Mouse (Mus musculus): Measurements from ENCODE around the gene Rpa2. TPM values are rescaled to one million over a fixed set of nuclear protein-coding genes. Genes with fewer than 3 reads are reported as not detected.

The Rpa2 gene
- 15.5 and 18.0 TPM in 2 replicates for polyA plus RNA-seq (2012; rRNA removed)

- Histone ChIP-seq H3K4me3 (ENCODE audit: control insufficient read depth, low read depth, low read length) (peak within 1 kb of the TSS; percentile 100), H3K27me3 (ENCODE audit: control insufficient read depth, insufficient read depth, low read length) (no peaks in the 10 kb centered on the region), H3K36me3 (ENCODE audit: control insufficient read depth, insufficient read depth, low read length) (peaks cover 4% of the 10 kb centered on the region), H3K27ac (ENCODE audit: control insufficient read depth, insufficient read depth, low read depth, low read length) (peak within 1 kb of the TSS; percentile 92), H3K4me1 (ENCODE audit: control insufficient read depth, insufficient read depth, low read length) (peaks cover 2% of the 10 kb centered on the region)
- TF ChIP-seq CTCF (IDR thresholded peaks at IDR 0.05; ENCODE audit: control insufficient read depth, insufficient read depth, insufficient replicate concordance, low read depth, low read length) (no peak), POLR2A (IDR thresholded peaks at IDR 0.05; ENCODE audit: control insufficient read depth, low read depth, low read length) (peak; percentile 47; the same call in 1 of the 2 replicates)
These were observed at the start of gene Rpa2 for GRCm38 (mm10) chr4:132767914-132768876. Gene Rpa2 (plus strand): TSS chr4:132768332.

- Histone ChIP-seq H3K36me3 (ENCODE audit: control insufficient read depth, insufficient read depth, low read length) (no peaks in the 10 kb centered on the region; the same call in 1 of the 2 replicates), H3K4me3 (ENCODE audit: control insufficient read depth, low read depth, low read length) (no peak overlapping the region), H3K4me1 (ENCODE audit: control insufficient read depth, insufficient read depth, low read length) (peaks cover 19% of the 10 kb centered on the region), H3K27me3 (ENCODE audit: control insufficient read depth, insufficient read depth, low read length) (no peaks in the 10 kb centered on the region), H3K27ac (ENCODE audit: control insufficient read depth, insufficient read depth, low read depth, low read length) (no peak overlapping the region)
- TF ChIP-seq POLR2A (IDR thresholded peaks at IDR 0.05; ENCODE audit: control insufficient read depth, low read depth, low read length) (no peak), CTCF (IDR thresholded peaks at IDR 0.05; ENCODE audit: control insufficient read depth, insufficient read depth, insufficient replicate concordance, low read depth, low read length) (no peak)
These were observed 39.9 kb upstream of the Rpa2 start for GRCm38 (mm10) chr4:132728233-132728632.

- Histone ChIP-seq H3K36me3 (ENCODE audit: control insufficient read depth, insufficient read depth, low read length) (no peaks in the 10 kb centered on the region; the same call in 1 of the 2 replicates), H3K27me3 (ENCODE audit: control insufficient read depth, insufficient read depth, low read length) (no peaks in the 10 kb centered on the region), H3K4me3 (ENCODE audit: control insufficient read depth, low read depth, low read length) (peak overlapping the region; percentile 96), H3K27ac (ENCODE audit: control insufficient read depth, insufficient read depth, low read depth, low read length) (peak overlapping the region; percentile 81), H3K4me1 (ENCODE audit: control insufficient read depth, insufficient read depth, low read length) (peaks cover 29% of the 10 kb centered on the region)
- TF ChIP-seq POLR2A (IDR thresholded peaks at IDR 0.05; ENCODE audit: control insufficient read depth, low read depth, low read length) (no peak), CTCF (IDR thresholded peaks at IDR 0.05; ENCODE audit: control insufficient read depth, insufficient read depth, insufficient replicate concordance, low read depth, low read length) (no peak)
These were observed 36.5 kb upstream of the Rpa2 start for GRCm38 (mm10) chr4:132731616-132732015.

GRCm38 (mm10) chr4:132732148-132732684 lies 35.9 kb upstream of the Rpa2 start, which contains the start of gene Xkr8:
Gene Xkr8 (minus strand): TSS chr4:132732546.
- H3K27me3 ChIP-seq (ENCODE audit: control insufficient read depth, insufficient read depth, low read length): no peaks in the 10 kb centered on the region
- H3K4me1 ChIP-seq (ENCODE audit: control insufficient read depth, insufficient read depth, low read length): peaks cover 29% of the 10 kb centered on the region
- H3K27ac ChIP-seq (ENCODE audit: control insufficient read depth, insufficient read depth, low read depth, low read length): peak within 1 kb of the TSS; percentile 81
- H3K4me3 ChIP-seq (ENCODE audit: control insufficient read depth, low read depth, low read length): peak within 1 kb of the TSS; percentile 96
- no peaks in the 10 kb centered on the region; the same call in 1 of the 2 replicates for H3K36me3 ChIP-seq (ENCODE audit: control insufficient read depth, insufficient read depth, low read length)
- TF ChIP-seq CTCF (IDR thresholded peaks at IDR 0.05; ENCODE audit: control insufficient read depth, insufficient read depth, insufficient replicate concordance, low read depth, low read length) (peak; percentile 34; the same call in 1 of the 2 replicates), POLR2A (IDR thresholded peaks at IDR 0.05; ENCODE audit: control insufficient read depth, low read depth, low read length) (peak; percentile 84)

GRCm38 (mm10) chr4:132733071-132733770 lies 34.9 kb upstream of the Rpa2 start:
- Histone ChIP-seq H3K36me3 (ENCODE audit: control insufficient read depth, insufficient read depth, low read length) (no peaks in the 10 kb centered on the region), H3K4me3 (ENCODE audit: control insufficient read depth, low read depth, low read length) (peak overlapping the region; percentile 68), H3K27me3 (ENCODE audit: control insufficient read depth, insufficient read depth, low read length) (no peaks in the 10 kb centered on the region), H3K27ac (ENCODE audit: control insufficient read depth, insufficient read depth, low read depth, low read length) (no peak overlapping the region; the same call in 1 of the 2 replicates), H3K4me1 (ENCODE audit: control insufficient read depth, insufficient read depth, low read length) (peaks cover 29% of the 10 kb centered on the region)
- TF ChIP-seq POLR2A (IDR thresholded peaks at IDR 0.05; ENCODE audit: control insufficient read depth, low read depth, low read length) (no peak), CTCF (IDR thresholded peaks at IDR 0.05; ENCODE audit: control insufficient read depth, insufficient read depth, insufficient replicate concordance, low read depth, low read length) (no peak; the same call in 1 of the 2 replicates)

- Histone ChIP-seq H3K27ac (ENCODE audit: control insufficient read depth, insufficient read depth, low read depth, low read length) (no peak overlapping the region), H3K4me3 (ENCODE audit: control insufficient read depth, low read depth, low read length) (no peak overlapping the region), H3K27me3 (ENCODE audit: control insufficient read depth, insufficient read depth, low read length) (no peaks in the 10 kb centered on the region), H3K36me3 (ENCODE audit: control insufficient read depth, insufficient read depth, low read length) (no peaks in the 10 kb centered on the region), H3K4me1 (ENCODE audit: control insufficient read depth, insufficient read depth, low read length) (peaks cover 29% of the 10 kb centered on the region)
- TF ChIP-seq CTCF (IDR thresholded peaks at IDR 0.05; ENCODE audit: control insufficient read depth, insufficient read depth, insufficient replicate concordance, low read depth, low read length) (no peak), POLR2A (IDR thresholded peaks at IDR 0.05; ENCODE audit: control insufficient read depth, low read depth, low read length) (no peak)
These were observed 33.4 kb upstream of the Rpa2 start for GRCm38 (mm10) chr4:132734766-132735165.
